Mouse (Mus musculus): ENCODE results near the gene Rap1gap.
A peak's percentile ranks its signal among the peaks of the same experiment; 100 is the strongest.

Gene Rap1gap

DNA sequence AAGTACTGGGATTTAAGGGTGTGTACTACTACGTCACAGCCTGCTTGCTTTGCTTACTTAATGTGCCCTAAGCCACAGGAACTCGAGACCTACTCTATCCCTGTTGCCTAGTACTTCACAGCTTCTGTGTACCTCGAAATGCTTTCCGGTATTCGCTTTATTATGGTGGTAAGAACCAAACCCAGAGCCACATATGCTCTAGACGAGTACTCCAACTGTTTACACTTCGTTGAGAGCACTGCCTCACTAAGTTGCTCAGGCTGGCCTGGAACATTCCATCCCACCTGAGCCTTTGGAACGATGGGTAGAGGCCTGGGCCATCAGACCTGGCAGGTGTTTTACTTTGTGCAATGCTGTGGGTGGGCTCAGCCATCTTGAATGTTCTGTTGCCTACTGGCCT lies 30.8 kb downstream of the Rap1gap start:
- no peak for DNase-seq

DNA sequence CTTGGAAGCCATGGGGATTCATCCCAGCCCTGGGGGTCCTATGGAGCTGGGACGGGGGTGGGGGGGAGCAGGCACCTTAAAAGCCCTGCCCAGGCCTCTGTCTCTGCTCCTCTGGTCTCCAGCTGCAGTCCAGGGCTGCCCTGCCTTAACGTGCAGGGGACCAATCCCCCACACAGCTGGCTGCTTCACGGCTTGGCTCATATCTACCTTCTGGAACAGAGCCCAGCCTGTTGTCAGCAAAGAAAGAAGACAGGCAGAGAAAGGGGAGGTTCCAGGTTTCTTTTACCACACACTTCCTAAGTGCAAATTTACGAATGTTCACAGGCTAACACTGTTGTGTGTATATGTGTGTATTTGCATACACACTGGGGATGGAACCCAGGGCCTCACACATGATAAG lies 31.4 kb downstream of the Rap1gap start:
- no peak for DNase-seq

DNA sequence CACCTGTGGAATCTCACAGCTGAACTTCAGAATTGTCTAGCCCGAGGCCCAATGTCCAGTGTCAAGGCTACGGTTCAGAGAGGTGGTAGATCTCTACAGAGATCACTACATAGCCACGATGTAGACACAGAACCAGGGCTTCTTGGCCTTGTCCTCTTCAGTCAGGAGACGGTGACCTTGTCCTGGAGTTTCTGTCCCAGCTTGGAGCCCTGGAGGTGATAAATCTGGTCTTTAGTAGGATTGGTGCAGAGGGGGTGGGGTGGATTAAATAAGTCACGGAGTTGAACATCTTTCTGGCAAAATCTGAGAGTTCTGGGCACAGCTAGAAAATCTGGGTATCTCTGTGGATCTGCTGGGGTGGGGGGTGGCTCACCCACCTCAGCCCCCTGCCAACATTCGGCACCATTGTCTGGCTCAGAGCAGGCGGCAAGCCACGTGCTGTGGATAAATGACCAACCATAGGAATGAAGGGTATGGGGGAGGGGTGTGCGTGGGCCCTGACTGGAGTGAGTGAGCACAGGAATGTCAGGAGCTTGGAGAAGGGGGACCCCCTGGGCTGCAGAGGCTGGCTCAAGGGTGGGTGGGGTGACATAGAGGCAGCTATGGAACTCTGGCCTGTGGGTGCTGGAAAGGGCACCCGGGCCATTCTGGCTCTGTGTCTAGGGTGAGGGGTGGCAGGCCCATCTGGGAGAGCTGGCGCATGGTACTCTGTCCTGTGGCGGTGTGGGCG lies 32.8 kb downstream of the Rap1gap start:
- peak; percentile 69 for DNase-seq

DNA sequence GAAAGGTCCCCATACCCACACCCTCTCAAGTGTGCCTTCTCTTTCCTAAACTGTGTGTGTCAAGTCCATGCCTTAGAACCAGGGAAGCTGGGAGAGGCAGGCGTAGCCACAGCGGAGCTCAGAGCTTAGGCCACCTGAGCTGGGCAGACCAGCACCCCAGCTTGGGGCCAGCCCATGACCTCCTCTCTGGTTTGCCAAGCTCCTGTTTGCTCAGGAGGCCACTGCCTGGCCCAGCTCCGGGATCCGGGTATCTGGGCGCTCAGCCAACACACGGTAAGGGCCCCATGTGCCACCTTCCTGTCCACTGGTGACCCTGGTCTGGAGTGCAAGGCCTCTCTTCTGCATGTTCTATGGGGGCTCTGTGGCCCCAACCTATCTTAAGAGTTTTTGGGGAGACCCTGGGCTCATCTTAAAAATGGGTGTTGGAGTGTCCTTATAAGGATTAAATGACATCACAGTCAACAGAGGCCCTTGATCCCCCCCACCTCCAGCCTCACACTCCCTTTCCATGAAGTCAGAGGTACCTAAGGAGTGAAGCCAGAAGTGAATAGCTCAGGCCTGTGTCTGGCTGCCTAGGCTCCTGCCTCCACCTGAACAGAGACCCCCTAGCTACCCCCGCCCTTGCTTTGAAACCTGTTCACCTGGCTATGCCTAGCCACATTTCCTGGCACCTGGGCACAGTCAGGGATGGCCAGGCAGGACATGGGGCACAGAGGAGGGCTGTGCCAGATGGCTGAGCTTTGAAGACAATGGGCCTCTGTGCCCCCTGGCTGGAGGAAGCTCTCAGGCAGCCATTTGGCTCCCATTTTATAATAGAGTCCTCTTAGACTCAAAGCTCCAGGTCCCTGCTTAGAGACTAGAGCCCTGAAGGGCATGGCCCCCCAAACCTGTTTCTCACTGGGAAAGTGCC lies 33.8 kb downstream of the Rap1gap start:
- peak; percentile 89 for DNase-seq

DNA sequence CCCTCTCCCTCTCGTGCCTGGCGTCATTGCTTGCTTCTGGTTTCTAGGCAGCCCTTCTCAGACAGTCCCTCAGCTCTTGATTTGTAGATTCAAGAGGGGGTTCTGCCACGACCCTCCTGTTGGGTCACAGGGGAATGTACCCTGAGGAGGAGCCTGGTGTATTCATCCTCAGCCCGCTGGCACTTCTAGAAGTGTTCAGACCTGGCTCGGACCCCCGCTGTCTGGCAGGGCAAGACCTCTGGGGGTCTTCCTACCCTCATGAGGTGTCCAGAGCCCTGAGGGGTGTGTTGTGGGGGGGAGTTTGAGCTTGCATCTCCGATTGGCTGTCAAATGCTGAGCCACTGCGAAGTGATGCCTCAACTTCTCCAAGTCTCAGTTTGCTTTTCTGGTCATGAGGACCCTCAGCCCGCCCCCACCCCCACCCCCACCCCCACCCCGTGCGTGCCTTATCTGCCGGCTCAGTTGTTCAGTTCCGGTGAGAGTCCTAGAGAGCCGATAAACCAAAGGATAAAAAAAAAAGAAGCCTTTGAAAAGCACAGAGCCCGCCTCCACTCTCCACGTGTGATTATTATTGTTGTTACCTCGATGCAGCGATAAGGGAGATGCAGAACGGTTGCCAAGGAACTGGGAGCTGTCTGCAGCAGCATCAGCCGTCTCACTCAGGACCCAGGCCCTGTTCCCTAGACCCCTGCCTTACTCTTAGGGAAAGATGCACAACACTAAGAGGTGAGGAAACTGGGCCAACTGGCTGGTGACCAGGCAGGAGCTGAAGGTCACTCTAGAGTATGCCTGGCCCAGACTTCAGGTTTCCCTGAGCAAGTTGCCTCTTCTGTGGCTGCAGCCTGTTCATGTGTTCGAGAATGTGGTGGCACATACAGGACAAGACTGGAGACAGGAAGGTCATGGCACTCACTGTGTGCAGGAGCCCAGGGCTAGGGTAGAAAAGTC lies 35.0 kb downstream of the Rap1gap start:
- DNase-seq: peak; percentile 70

DNA sequence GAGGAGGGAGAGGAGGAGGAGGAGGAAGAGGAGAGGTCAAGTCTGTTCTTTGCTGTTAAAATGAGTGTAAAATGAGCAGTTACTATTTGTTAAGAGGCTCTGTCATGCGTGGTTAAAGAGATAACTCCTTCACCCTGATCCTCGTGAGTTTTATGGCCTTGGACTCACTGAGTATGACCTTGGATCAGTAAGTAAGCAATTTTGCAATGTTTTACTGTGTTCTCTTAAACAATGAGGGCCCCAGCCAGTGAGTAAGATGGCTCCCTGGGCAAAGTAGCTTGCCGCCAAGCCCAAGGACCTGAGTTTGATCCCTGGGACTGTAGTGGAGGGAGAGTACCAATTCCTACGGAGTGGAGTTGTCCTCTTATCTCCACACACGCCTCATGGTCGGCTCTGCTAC lies 36.4 kb downstream of the Rap1gap start:
- no peak for DNase-seq

DNA sequence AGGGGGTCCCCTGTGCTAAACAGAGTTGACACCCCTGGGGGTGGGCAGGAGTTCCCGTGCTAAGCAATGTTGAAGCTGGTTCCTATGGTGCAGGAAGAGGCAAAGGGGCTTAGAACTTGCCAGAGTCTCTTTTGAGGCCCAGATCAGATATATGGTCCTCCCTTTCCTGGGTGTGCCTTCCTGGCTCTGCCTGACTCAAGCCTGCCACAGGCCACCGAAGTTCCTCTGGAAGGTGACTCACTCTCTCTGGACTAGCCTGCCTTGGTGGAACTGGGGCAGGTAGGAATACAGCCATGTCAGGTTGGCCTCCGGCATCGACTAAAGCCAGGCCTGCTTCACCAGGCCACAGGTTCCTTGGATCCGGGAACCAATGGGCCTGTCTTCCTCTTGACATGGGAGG lies 38.6 kb downstream of the Rap1gap start:
- DNase-seq: no peak

DNA sequence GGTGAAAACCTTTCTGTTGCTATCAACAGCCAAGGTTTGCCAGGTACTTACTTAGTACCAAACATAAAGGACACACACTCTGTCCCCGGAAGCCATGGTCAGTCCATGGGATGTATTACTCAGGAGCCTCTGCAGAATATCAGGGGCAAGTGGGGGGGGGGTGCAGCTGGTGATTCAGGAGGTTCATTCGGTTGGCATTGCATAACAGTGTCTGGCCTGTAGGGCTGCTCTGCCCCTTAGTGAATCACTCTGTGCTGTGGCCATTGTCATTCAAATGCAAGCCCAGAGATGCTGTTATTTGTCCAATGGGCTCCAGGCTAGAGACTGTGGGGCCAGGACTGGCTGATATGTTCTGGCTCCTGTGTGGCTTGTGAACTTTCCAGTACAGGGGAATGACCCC lies 40.0 kb downstream of the Rap1gap start:
- DNase-seq: no peak

DNA sequence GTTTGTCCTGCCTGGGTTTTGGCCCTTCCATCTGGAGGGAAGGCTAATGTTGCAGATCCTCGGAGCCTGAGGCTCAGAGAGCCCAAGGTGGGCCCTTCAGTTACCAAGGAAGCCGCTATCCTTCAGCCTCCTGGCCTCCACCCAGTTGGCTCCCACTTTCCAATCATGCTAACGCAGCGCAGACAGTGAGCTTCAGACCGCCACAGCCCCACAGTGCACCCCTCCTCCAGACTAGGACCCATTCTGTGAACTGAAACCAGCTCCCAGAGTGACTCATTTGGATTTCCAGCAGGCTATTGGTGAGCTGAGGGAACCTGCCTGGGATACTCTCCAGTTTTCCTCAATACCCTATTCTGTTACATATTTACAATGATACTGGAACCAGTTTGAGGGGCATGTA lies 40.9 kb downstream of the Rap1gap start:
- DNase-seq: no peak

DNA sequence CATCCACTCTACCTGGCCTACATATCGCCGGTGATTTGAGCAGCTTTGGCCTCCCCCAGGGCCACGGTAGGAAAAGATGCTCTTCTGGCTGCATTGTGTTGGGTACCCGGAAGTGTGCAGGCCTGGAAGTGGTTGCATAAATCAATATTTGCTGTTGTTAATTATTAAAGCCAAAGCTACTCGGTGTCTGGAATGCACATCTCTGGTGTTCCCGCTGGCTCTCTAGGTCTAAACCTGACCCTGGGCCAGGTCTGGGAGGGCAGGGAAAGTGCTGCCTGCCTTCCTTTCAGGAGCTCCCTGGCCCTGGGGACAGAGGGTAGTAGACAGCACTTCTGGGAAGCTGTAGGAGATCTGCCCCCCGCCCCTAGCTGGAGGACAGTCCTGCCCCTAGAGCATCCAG lies 42.0 kb downstream of the Rap1gap start:
- DNase-seq: no peak

DNA sequence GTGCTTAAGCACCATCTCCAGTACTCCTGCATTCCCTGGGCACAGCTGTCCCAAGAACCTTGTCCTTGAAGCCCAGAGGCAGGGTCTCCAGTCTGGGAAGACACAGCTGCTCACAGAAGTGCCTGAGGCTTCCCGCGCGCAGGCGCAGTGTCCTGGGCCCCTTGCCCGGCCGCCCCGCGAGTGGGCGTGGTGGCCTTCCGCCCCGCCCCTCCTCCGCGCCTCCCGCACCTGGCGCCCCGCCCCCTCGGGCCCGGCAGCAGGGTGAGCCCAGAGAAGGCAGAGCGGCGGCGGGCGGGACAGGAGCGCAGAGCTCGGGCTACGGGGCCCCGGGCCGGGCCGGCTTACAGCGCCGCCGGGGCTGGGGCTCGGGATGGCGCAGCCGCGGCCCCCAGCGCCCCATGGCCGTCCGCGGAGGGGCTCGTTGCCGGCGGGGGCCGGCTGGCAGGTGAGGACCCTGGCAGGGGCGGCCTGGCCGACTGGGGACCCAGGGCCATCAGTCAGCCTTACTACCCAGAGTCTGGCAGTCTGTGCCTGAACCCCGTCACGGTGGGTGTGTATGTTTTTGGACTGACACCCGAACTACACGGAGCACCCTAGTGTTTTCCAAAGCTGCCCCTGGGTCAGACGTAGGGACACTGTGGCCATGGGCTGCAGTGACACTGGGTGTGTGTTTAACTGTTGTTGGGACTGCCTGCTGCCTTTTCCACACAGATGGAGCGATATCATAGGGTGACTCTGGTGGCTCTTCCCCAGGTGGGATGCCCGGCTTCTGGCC lies 42.9 kb downstream of the Rap1gap start:
- DNase-seq: peak; percentile 68

DNA sequence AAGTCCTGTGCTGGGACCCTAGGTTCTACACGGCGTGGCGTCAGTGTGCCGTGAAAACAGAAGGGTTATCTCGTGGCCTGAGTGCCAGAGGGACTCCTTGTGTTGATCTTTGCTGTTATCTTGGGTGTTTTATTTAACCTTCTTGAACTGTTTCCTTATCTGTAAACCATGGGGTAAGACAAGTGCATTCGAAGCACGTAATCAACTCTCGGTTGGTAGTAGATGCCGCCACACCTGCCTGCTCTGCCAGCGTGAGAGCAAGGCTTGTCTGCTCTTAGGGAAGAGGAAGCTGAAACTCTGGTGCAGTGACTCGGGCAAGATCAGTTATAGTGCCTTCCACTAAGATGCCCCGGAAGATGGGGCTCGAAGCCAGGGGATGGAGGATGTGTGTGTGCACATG lies 48.4 kb downstream of the Rap1gap start:
- DNase-seq: no peak

DNA sequence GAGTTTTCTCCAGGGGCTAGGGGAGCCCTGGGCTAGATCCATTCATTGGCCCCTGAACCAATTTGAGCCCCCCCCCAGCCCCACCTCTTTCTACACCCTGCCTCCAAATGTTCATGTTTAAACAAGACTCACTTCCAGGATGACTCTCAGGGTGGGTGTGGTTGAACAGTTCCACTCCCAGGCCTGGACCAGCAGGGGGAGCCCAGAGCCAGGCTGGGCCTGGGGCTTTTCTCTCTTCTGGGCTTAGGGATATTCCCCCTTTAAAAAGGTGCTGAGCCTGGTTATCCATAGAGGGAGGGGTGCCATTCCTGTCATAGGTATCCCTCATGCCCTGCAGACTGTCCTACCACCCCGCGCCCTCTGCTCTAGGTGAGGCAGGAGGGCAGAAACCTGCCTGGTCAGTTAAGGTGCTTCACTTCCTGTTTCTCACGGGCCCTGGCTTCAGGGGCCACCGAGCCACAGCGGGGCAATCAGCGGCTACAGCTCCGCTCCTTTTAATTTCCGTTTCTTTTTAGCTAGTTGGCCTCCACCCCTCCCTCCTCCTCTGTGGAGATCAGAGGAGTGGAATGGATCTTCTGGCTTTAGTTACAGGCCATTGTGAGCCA lies 49.6 kb downstream of the Rap1gap start:
- no peak for DNase-seq

DNA sequence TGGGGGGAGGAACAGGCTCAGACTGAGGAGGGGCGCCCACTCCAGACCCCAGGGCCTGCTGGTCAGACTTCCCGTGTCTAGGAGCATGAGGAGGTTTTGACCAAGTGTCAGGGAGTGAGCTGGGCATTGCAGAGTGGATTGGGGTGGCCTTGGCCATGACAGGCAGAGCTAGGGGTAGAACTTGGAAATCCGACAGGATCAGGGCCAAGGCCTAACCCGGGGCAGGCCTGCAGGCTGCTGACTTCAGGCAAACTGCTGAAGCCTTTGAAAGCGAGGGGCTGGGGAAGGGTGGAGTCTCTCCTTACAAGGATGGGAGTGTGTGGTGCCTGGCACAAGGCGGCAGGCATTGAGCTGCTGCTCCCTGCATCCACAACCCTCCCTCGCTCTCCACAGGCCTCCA lies 52.5 kb downstream of the Rap1gap start:
- no peak for DNase-seq

DNA sequence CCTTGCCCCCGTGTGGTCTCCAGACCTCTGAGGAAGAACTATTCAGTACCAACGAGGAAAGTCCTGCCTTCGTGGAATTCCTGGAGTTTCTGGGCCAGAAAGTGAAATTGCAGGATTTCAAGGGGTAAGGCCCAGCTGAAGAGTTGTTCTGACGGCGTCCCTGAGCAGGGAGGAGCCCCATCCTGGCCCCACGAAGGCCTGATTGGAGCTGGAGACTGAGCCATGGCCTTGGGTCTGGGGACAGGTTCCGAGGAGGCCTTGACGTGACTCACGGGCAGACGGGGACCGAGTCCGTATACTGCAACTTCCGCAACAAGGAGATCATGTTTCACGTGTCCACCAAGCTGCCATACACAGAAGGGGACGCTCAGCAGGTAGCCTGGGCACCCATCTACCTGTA lies 53.1 kb downstream of the Rap1gap start:
- DNase-seq: no peak

DNA sequence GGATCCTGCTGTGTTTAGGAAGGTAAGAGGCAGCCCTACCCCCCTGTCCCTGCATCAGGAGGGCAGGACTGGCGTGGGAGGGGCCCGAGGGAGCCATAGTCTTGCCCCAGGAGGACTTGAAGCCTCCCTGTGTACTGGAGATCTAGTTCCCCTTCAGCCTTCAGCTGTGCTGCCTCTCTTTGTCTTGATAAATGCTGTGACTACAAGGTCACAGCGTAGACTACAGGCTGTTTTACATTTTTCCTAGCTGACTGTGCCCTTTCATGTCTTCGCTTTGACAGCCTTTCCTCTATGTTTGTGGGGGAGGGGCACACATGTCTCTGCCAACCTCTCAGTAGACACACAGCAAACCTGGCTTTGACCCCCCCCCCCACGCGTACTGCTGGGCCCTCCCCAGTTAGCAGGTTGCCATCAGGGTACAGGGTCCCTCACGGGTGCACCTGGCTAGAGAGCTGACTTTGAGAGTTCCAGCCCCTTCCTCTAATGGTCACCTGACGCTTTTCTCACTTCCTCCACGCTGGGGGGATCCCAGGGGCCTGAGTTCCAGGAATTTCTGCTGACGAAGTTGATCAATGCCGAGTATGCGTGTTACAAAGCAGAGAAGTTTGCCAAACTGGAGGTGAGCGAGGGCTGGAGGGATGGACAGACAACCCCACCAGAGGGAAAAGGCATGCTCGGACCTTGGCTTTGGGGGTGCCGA lies 55.0 kb downstream of the Rap1gap start:
- no peak for DNase-seq

DNA sequence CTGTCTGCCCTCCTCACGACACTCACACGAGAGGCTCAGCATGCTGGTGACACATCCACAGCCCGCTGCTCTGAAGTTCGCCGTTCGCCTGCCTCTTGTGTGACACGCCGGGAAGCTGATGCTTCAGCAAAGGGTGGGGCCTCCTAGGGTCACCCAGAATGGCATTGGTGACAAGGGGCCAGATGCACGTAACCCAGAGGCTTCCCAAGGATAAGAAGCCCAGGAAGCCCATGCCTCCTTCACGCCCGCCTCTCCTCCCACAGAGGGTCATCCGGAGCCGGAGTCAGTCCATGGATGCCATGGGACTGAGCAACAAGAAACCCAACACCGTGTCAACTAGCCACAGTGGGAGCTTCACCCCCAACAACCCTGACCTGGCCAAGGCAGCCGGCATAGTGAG lies 57.0 kb downstream of the Rap1gap start:
- no peak for DNase-seq

DNA sequence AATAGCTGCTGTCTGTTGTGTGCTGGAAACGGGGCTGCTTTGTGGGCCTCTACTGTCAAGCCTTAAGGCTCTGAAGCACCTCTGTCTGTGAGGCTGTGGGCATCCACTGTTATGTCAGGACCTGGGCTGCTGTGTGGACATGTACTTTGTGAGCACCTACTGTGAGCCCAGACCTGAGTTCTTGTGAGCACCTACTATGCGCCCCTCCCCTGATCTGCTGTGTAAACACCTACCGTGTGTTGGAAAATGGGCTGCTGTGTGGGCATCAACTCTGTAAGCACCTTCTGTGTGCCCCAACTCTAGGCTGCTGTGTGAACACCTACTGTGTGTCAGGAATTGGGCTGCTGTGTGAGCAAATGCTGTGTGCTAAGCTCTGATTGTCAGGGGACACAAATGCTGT lies 57.7 kb downstream of the Rap1gap start:
- DNase-seq: no peak

DNA sequence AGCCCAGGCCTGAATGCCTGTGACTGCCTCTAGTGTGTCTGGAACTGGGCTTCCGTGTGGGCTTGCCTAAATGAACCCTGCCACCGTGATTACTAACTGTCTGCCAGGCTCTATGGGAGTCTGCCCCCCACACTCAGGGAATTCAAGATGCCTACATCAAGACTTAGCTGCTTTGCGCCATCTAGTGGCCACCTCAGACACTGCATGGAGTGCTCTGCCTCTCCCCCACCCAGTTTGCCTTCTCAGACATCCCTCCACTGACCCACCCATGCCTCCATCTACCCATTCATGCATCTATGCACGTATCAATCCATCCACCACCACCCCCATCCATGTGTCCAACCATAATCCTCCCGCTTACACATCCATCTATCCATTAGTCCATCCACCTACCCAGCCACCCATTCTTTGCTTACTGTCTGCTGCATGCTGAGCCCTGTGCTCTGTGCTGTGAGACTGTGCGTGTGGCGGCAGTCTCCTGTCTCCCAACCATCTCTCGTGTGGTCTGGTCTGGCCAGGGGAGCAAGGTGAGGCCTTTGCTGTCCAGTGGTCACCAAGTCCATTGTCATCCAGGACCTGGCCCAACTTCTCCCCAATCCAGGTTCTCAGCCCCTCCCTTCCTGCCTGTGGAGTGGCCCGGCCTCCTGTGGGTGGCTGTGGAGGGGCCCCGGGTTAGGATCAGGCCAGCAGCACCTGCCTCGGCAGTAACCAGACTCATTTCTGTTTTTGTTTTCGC lies 58.3 kb downstream of the Rap1gap start:
- DNase-seq: peak; percentile 77

DNA sequence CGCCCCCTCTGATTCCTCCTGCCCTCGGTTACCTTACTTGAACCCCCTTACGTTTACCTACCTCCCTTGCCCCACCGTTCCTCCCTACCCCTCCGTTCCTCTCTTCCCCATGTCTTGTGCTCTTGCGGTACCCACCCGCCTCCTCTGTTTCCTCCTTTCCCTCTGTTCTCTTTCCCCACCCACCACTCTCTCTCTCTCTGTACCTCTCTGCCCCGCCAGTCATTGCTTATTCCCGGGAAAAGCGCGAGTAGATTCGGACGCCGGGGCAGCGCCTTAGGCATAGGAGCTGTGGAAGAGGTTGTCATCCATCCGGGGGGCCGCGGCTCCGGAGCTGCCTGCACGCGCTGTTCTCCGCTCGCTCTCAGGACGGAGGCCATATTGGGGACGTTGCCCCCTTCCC lies 59.0 kb downstream of the Rap1gap start:
- no peak for DNase-seq

DNA sequence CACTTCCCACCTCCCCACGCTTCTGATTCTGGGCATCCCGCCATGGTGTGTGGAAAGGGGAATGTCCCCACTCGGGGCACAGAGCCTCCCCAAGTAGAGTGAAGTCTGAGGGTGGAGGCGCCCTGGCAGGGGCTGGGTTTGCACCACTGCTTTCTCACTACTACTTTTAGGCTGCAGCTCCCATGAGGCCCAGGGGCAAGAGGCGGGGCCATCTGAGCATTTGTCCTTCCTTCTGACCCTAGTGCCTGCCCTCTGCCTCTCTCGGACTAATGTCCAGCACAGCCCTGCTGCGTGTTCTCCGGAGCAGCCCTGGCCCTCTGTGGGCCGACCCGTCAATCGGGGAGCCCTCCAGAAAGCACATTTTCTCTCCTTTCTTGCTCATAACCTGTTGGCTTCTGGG lies 59.7 kb downstream of the Rap1gap start:
- DNase-seq: peak; percentile 66
